Mouse (Mus musculus) forebrain, postnatal 0 days (tissue): Measurements from ENCODE around the gene Trp53bp2. TPM values are rescaled to one million over a fixed set of nuclear protein-coding genes. Genes with fewer than 3 reads are reported as not detected.

Experiments
- ATAC-seq: fragments of 200-750 bp; cut with Nextera tagmentation; 2 replicates; pipeline ENCODE4 v1.8.0; 2017; ENCODE audit warnings: mild to moderate bottlenecking, moderate library complexity
- DNase-seq: peaks from one replicate; pipeline ENCODE4 v3.0.0-alpha.2; 2015
- H3K27ac ChIP-seq: fragments of 300-500 bp; sonication (generic); 2 replicates; pipeline ENCODE4 v1.5.1; 2014; ENCODE audit warnings: low read depth, mild to moderate bottlenecking, antibody characterized with exemption, low read length, moderate library complexity, mixed read lengths
- H3K27me3 ChIP-seq: fragments of 300-500 bp; sonication (generic); 2 replicates; pipeline ENCODE4 v1.6.1; 2014; ENCODE audit warnings: mild to moderate bottlenecking, low read length, mixed read lengths; ENCODE audit not compliant: insufficient read depth
- H3K36me3 ChIP-seq: fragments of 300-500 bp; sonication (generic); 2 replicates; pipeline ENCODE4 v1.6.1; 2014; ENCODE audit warnings: mild to moderate bottlenecking, moderate library complexity; ENCODE audit not compliant: insufficient read depth
- H3K4me1 ChIP-seq: fragments of 300-500 bp; sonication (generic); 2 replicates; pipeline ENCODE4 v1.6.1; 2014; ENCODE audit warnings: antibody characterized with exemption; ENCODE audit not compliant: insufficient read depth
- H3K4me2 ChIP-seq: fragments of 300-500 bp; sonication (generic); 2 replicates; pipeline ENCODE4 v1.6.1; 2014; ENCODE audit warnings: low read depth, mild to moderate bottlenecking, moderate library complexity
- H3K4me3 ChIP-seq: fragments of 300-500 bp; sonication (generic); 2 replicates; pipeline ENCODE4 v1.5.1; 2014; ENCODE audit warnings: low read depth, low read length, mixed read lengths
- H3K9ac ChIP-seq: fragments of 300-500 bp; sonication (generic); 2 replicates; pipeline ENCODE4 v1.6.1; 2014; ENCODE audit warnings: mild to moderate bottlenecking
- H3K9me3 ChIP-seq: fragments of 300-500 bp; sonication (generic); 2 replicates; pipeline ENCODE4 v1.6.1; 2016; ENCODE audit warnings: low read length
- CTCF ChIP-seq: sonication (generic); IDR thresholded peaks from 2 replicates; pipeline ENCODE4 v1.5.1; 2016; ENCODE audit warnings: antibody characterized with exemption, control low read depth, low read depth
- WGBS: fragments of 180-500 bp; shearing (Covaris S2); extraction: QIAGEN DNeasy Blood & Tissue Kit; methylation state at CpG from one replicate; pipeline ENCODE4 v1.1.7; 2014; 5-methylcytosine and 5-hydroxymethylcytosine counted together
- polyA plus RNA-seq: library from polyadenylated mRNA; unstranded; fragments of >200 nt; fragmentation: Nextera tagmentation; extraction: Ambion mirVana; gene quantifications from 2 replicates; pipeline ENCODE4 v1.2.1, GENCODE M21; 2015
- total RNA-seq: library from RNA; depleted of rRNA; stranded (reverse); fragments of >200 nt; gene quantifications from 2 replicates; pipeline ENCODE4 v1.2.3, GENCODE M21; 2014

The Trp53bp2 gene
- total and polyA plus RNA-seq, 2 experiments from 2014 or later = 13.7 to 27.3 TPM

GRCm38 (mm10) chr1:182408243-182408642 lies 729 bp upstream of the Trp53bp2 start:
- no peaks in the 10 kb centered on the region for H3K36me3 ChIP-seq
- peaks cover 15% of the 10 kb centered on the region for H3K4me1 ChIP-seq
- H3K9ac ChIP-seq = peak overlapping the region; percentile 61
- H3K4me3 ChIP-seq = peak overlapping the region; percentile 52
- H3K4me2 ChIP-seq = peak overlapping the region; percentile 63
- no peaks in the 10 kb centered on the region for H3K27me3 ChIP-seq
- TF ChIP-seq CTCF = no peak
- H3K27ac ChIP-seq = peak overlapping the region; percentile 98
- ATAC-seq (no peak), DNase-seq (no peak)
- no peaks in the 10 kb centered on the region for H3K9me3 ChIP-seq
- WGBS = under 1% methylated on average over 13 of the region's 13 CpGs

- peak; percentile 61 for DNase-seq
- Histone ChIP-seq H3K9me3 (no peaks in the 10 kb centered on the region), H3K4me2 (peak overlapping the region; percentile 63), H3K27me3 (no peaks in the 10 kb centered on the region), H3K4me1 (peaks cover 15% of the 10 kb centered on the region), H3K9ac (peak overlapping the region; percentile 61), H3K4me3 (peak overlapping the region; percentile 52), H3K36me3 (no peaks in the 10 kb centered on the region), H3K27ac (peak overlapping the region; percentile 85)
- ATAC-seq = peak; percentile 39
- 1% methylated on average over 34 of the region's 34 CpGs for WGBS
- no peak for TF ChIP-seq CTCF
Observed at GRCm38 (mm10) chr1:182409401-182410173, 615 bp downstream of the Trp53bp2 start.

- no peak for DNase-seq
- 67% methylated on average over 7 of the region's 7 CpGs for WGBS
- no peak for ATAC-seq
Observed at GRCm38 (mm10) chr1:182412586-182413270, 3.8 kb downstream of the Trp53bp2 start.

GRCm38 (mm10) chr1:182419481-182419880 lies 10.5 kb downstream of the Trp53bp2 start:
- Histone ChIP-seq H3K4me2 (no peak overlapping the region), H3K9me3 (no peaks in the 10 kb centered on the region), H3K4me1 (no peaks in the 10 kb centered on the region), H3K36me3 (no peaks in the 10 kb centered on the region), H3K27ac (no peak overlapping the region), H3K4me3 (no peak overlapping the region), H3K27me3 (no peaks in the 10 kb centered on the region), H3K9ac (no peak overlapping the region)
- no peak for TF ChIP-seq CTCF
- ATAC-seq (no peak), DNase-seq (no peak)
- 88% methylated on average over 3 of the region's 3 CpGs for WGBS

More at GRCm38 (mm10) chr1:182412586-182413270, 3.8 kb downstream of the Trp53bp2 start:
- Histone ChIP-seq H3K9me3 (no peaks in the 10 kb centered on the region), H3K27me3 (no peaks in the 10 kb centered on the region), H3K9ac (no peak overlapping the region), H3K4me2 (no peak overlapping the region), H3K27ac (no peak overlapping the region), H3K4me1 (peaks cover 15% of the 10 kb centered on the region), H3K4me3 (no peak overlapping the region), H3K36me3 (no peaks in the 10 kb centered on the region)
- no peak for TF ChIP-seq CTCF

GRCm38 (mm10) chr1:182424274-182424673 lies 15.3 kb downstream of the Trp53bp2 start:
- DNase-seq = no peak

GRCm38 (mm10) chr1:182425176-182425575 lies 16.2 kb downstream of the Trp53bp2 start:
- H3K27ac ChIP-seq = peak overlapping the region; percentile 46; the same call in 1 of the 2 replicates

More at GRCm38 (mm10) chr1:182424274-182424673, 15.3 kb downstream of the Trp53bp2 start:
- TF ChIP-seq CTCF = no peak
- Histone ChIP-seq H3K4me1 (no peaks in the 10 kb centered on the region; the same call in 1 of the 2 replicates), H3K9me3 (no peaks in the 10 kb centered on the region), H3K27ac (no peak overlapping the region), H3K27me3 (no peaks in the 10 kb centered on the region), H3K9ac (no peak overlapping the region), H3K4me2 (no peak overlapping the region), H3K4me3 (no peak overlapping the region), H3K36me3 (no peaks in the 10 kb centered on the region)
- WGBS = 36% methylated on average over 2 of the region's 2 CpGs
- no peak for ATAC-seq

GRCm38 (mm10) chr1:182426444-182426843 lies 17.5 kb downstream of the Trp53bp2 start:
- ATAC-seq = no peak
- no peak overlapping the region for H3K27ac ChIP-seq
- no peaks in the 10 kb centered on the region for H3K36me3 ChIP-seq
- H3K9ac ChIP-seq = no peak overlapping the region
- H3K4me2 ChIP-seq = no peak overlapping the region
- no peak overlapping the region for H3K4me3 ChIP-seq
- H3K9me3 ChIP-seq = no peaks in the 10 kb centered on the region
- 29% methylated on average over 2 of the region's 2 CpGs for WGBS
- H3K27me3 ChIP-seq = no peaks in the 10 kb centered on the region
- no peak for DNase-seq
- TF ChIP-seq CTCF = no peak
- H3K4me1 ChIP-seq = no peaks in the 10 kb centered on the region; the same call in 1 of the 2 replicates

More at GRCm38 (mm10) chr1:182425176-182425575, 16.2 kb downstream of the Trp53bp2 start:
- 62% methylated on average over 3 of the region's 3 CpGs for WGBS
- TF ChIP-seq CTCF = no peak
- H3K27me3 ChIP-seq = no peaks in the 10 kb centered on the region
- H3K4me3 ChIP-seq = no peak overlapping the region
- no peak overlapping the region for H3K4me2 ChIP-seq
- no peak for DNase-seq
- ATAC-seq = no peak
- H3K36me3 ChIP-seq = no peaks in the 10 kb centered on the region
- no peak overlapping the region for H3K9ac ChIP-seq
- no peaks in the 10 kb centered on the region; the same call in 1 of the 2 replicates for H3K4me1 ChIP-seq
- no peaks in the 10 kb centered on the region for H3K9me3 ChIP-seq
